ENCODE assay signal across 27 mouse cellular contexts in the genomic region with DNA sequence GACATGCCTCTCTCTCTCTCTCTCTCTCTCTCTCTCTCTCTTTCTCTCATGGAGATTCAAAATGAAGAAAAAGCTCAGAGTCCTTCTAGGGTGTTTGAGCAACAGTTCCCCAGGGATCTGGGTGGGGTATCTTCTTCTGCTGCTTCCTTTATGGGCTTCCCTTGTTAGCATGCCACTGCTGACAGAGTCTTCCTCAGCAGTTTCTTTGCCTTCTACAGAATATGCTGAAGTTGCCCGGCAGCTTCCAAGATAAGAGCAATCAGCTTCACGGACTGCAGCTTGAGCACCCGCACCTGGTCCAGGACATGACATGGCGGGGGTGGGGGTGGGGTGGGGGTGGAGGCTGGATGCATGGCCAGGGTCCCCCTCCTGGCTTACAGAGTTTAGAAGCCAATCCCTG.
"Had no signal": no experiment of that assay in that cellular context is flagged by ENCODE, and none has a peak within 500 bp of the region (broad histone marks: within the 10 kb centered on the region; RNA-seq: fewer than 3 reads in every experiment).

No protein-coding gene starts in this region.

- H3K4me2 ChIP-seq: heart, embryonic 11.5 days; heart, embryonic 13.5 days; heart, embryonic 15.5 days; hindbrain, embryonic 12.5 days; hindbrain, embryonic 14.5 days; intestine, embryonic 15.5 days; kidney, embryonic 15.5 days; limb, embryonic 13.5 days; limb, embryonic 15.5 days; liver, embryonic 12.5 days had no signal

- ATAC-seq: hindbrain, embryonic 16.5 days; inflammation-experienced regulatory T-cells, adult 6 months; intestine, embryonic 15.5 days; intestine, postnatal 0 days; liver, embryonic 12.5 days had no signal

- H3K36me3 ChIP-seq: heart, embryonic 13.5 days; heart, embryonic 15.5 days; hindbrain, embryonic 10.5 days; hindbrain, embryonic 12.5 days; intestine, embryonic 15.5 days; kidney, embryonic 15.5 days; limb, embryonic 13.5 days; limb, embryonic 15.5 days; liver, embryonic 12.5 days had no signal

- H3K27me3 ChIP-seq: heart, embryonic 13.5 days; heart, embryonic 15.5 days; hindbrain, embryonic 12.5 days; intestine, embryonic 15.5 days; kidney, embryonic 15.5 days; limb, embryonic 13.5 days; limb, embryonic 15.5 days; liver, embryonic 12.5 days had no signal

- H3K27ac ChIP-seq: gastrocnemius, adult 2 months; heart, adult 2 months; heart, embryonic 13.5 days; heart, embryonic 15.5 days; hindbrain, embryonic 10.5 days; hindbrain, embryonic 12.5 days; hindbrain, embryonic 14.5 days; intestine, embryonic 15.5 days; kidney, embryonic 15.5 days; kidney, postnatal 0 days; limb, embryonic 13.5 days; limb, embryonic 15.5 days; liver, embryonic 12.5 days had no signal

- H3K9me3 ChIP-seq: heart, embryonic 13.5 days; heart, embryonic 15.5 days; hindbrain, embryonic 10.5 days; hindbrain, embryonic 12.5 days; intestine, embryonic 15.5 days; kidney, embryonic 15.5 days; limb, embryonic 13.5 days; limb, embryonic 15.5 days; liver, embryonic 12.5 days had no signal

- H3K9ac ChIP-seq: heart, embryonic 13.5 days; heart, embryonic 15.5 days; hindbrain, embryonic 12.5 days; hindbrain, embryonic 14.5 days; intestine, embryonic 15.5 days; kidney, embryonic 15.5 days; limb, embryonic 13.5 days; limb, embryonic 15.5 days; liver, embryonic 12.5 days had no signal

- H3K4me3 ChIP-seq: gastrocnemius, adult 2 months; heart, adult 2 months; heart, embryonic 13.5 days; heart, embryonic 15.5 days; hindbrain, embryonic 10.5 days; hindbrain, embryonic 12.5 days; intestine, embryonic 15.5 days; kidney, embryonic 15.5 days; limb, embryonic 13.5 days; limb, embryonic 15.5 days; liver, embryonic 12.5 days had no signal

- H3K4me1 ChIP-seq: hindbrain, embryonic 12.5 days; intestine, embryonic 15.5 days; kidney, embryonic 15.5 days; limb, embryonic 13.5 days; limb, embryonic 15.5 days; liver, embryonic 12.5 days had no signal

- DNase-seq: gastrocnemius, adult 2 months; gastrocnemius, postnatal 10 days; gastrocnemius, postnatal 25 days; heart, adult 2 months; heart, postnatal 4 days; kidney, adult 18-20 months; kidney, adult 8-10 months; kidney, postnatal 14 days; kidney, postnatal 36 days; layer of hippocampus, adult 9-11 months; layer of hippocampus, postnatal 36 days; left cerebral cortex, postnatal 4 days had no signal
